Mouse (Mus musculus): Measurements from ENCODE around the gene Syne2. TPM values are rescaled to one million over a fixed set of nuclear protein-coding genes. Genes with fewer than 3 reads are reported as not detected.

Gene Syne2
- polyA plus RNA-seq, 1 experiment from 2014 or later: 97.5 TPM

- Histone ChIP-seq H3K27ac (ENCODE audit: low read depth, low read length) (no peak overlapping the region), H3K4me2 (replicated peaks; ENCODE audit: low read depth, low read length) (no peak overlapping the region), H3K4me3 (ENCODE audit: low read depth, low read length) (no peak overlapping the region), H3K4me1 (replicated peaks; ENCODE audit: control insufficient read depth, insufficient read depth, low read length) (no peaks in the 10 kb centered on the region), H3K27me3 (ENCODE audit: control insufficient read depth, insufficient read depth, low read length) (no peaks in the 10 kb centered on the region), H3K36me3 (ENCODE audit: control insufficient read depth, insufficient read depth, low read length) (0 out of 2 replicates have a peak, but pooled peaks cover 8% of the 10 kb centered on the region), H3K9me3 (ENCODE audit: control insufficient read depth, low read length) (no peaks in the 10 kb centered on the region), H3K9ac (ENCODE audit: low read depth, low read length) (no peak overlapping the region)
- WGBS: 96% methylated on average over 5 of the region's 5 CpGs
- ATAC-seq (ENCODE audit: low FRiP score) (no peak), DNase-seq (ENCODE audit: low spot score) (no peak)
Measured at GRCm38 (mm10) chr12:75891206-75891605, 73.3 kb downstream of the Syne2 start.

- Histone ChIP-seq H3K4me2 (replicated peaks; ENCODE audit: low read depth, low read length) (no peak overlapping the region), H3K9ac (ENCODE audit: low read depth, low read length) (no peak overlapping the region), H3K4me1 (replicated peaks; ENCODE audit: control insufficient read depth, insufficient read depth, low read length) (no peaks in the 10 kb centered on the region), H3K4me3 (ENCODE audit: low read depth, low read length) (no peak overlapping the region), H3K27ac (ENCODE audit: low read depth, low read length) (no peak overlapping the region), H3K36me3 (ENCODE audit: control insufficient read depth, insufficient read depth, low read length) (0 out of 2 replicates have a peak, but pooled peaks cover 5% of the 10 kb centered on the region), H3K27me3 (ENCODE audit: control insufficient read depth, insufficient read depth, low read length) (no peaks in the 10 kb centered on the region), H3K9me3 (ENCODE audit: control insufficient read depth, low read length) (no peaks in the 10 kb centered on the region)
- WGBS: 80% methylated on average over 5 of the region's 5 CpGs
- peak; percentile 36 for DNase-seq (ENCODE audit: low spot score)
- ATAC-seq (ENCODE audit: low FRiP score): no peak
Measured at GRCm38 (mm10) chr12:75893392-75893791, 75.5 kb downstream of the Syne2 start.

- Histone ChIP-seq H3K4me2 (replicated peaks; ENCODE audit: low read depth, low read length) (no peak overlapping the region), H3K4me1 (replicated peaks; ENCODE audit: control insufficient read depth, insufficient read depth, low read length) (no peaks in the 10 kb centered on the region), H3K36me3 (ENCODE audit: control insufficient read depth, insufficient read depth, low read length) (0 out of 2 replicates have a peak, but pooled peaks cover 5% of the 10 kb centered on the region), H3K27me3 (ENCODE audit: control insufficient read depth, insufficient read depth, low read length) (no peaks in the 10 kb centered on the region), H3K4me3 (ENCODE audit: low read depth, low read length) (no peak overlapping the region), H3K9ac (ENCODE audit: low read depth, low read length) (no peak overlapping the region), H3K27ac (ENCODE audit: low read depth, low read length) (no peak overlapping the region), H3K9me3 (ENCODE audit: control insufficient read depth, low read length) (no peaks in the 10 kb centered on the region)
- no peak for ATAC-seq (ENCODE audit: low FRiP score)
- WGBS: 75% methylated on average over 9 of the region's 9 CpGs
- peak; percentile 46 for DNase-seq (ENCODE audit: low spot score)
Measured at GRCm38 (mm10) chr12:75894316-75894997, 76.5 kb downstream of the Syne2 start.

- no peaks in the 10 kb centered on the region for H3K9me3 ChIP-seq (ENCODE audit: control insufficient read depth, low read length)
- H3K27me3 ChIP-seq (ENCODE audit: control insufficient read depth, insufficient read depth, low read length): no peaks in the 10 kb centered on the region
- 0 out of 2 replicates have a peak, but pooled peaks cover 5% of the 10 kb centered on the region for H3K36me3 ChIP-seq (ENCODE audit: control insufficient read depth, insufficient read depth, low read length)
- no peak overlapping the region for H3K9ac ChIP-seq (ENCODE audit: low read depth, low read length)
- H3K27ac ChIP-seq (ENCODE audit: low read depth, low read length): no peak overlapping the region
- WGBS: 59% methylated on average over 7 of the region's 7 CpGs
- no peak overlapping the region for H3K4me2 ChIP-seq (replicated peaks; ENCODE audit: low read depth, low read length)
- ATAC-seq (ENCODE audit: low FRiP score) (no peak), DNase-seq (ENCODE audit: low spot score) (no peak)
- no peaks in the 10 kb centered on the region for H3K4me1 ChIP-seq (replicated peaks; ENCODE audit: control insufficient read depth, insufficient read depth, low read length)
- H3K4me3 ChIP-seq (ENCODE audit: low read depth, low read length): no peak overlapping the region
Measured at GRCm38 (mm10) chr12:75894998-75895331, 77.0 kb downstream of the Syne2 start.

- peaks cover 2% of the 10 kb centered on the region; the same call in 1 of the 2 replicates for H3K36me3 ChIP-seq (ENCODE audit: control insufficient read depth, insufficient read depth, low read length)
- no peak for ATAC-seq (ENCODE audit: low FRiP score)
Measured at GRCm38 (mm10) chr12:75897793-75898192, 79.9 kb downstream of the Syne2 start.

GRCm38 (mm10) chr12:75901721-75902120 is 83.8 kb downstream of the Syne2 start:
- no peaks in the 10 kb centered on the region for H3K4me1 ChIP-seq (replicated peaks; ENCODE audit: control insufficient read depth, insufficient read depth, low read length)
- DNase-seq (ENCODE audit: low spot score) (no peak), ATAC-seq (ENCODE audit: low FRiP score) (no peak)
- no peak overlapping the region for H3K27ac ChIP-seq (ENCODE audit: low read depth, low read length)
- 93% methylated on average over 9 of the region's 9 CpGs for WGBS
- no peak overlapping the region for H3K4me2 ChIP-seq (replicated peaks; ENCODE audit: low read depth, low read length)
- H3K36me3 ChIP-seq (ENCODE audit: control insufficient read depth, insufficient read depth, low read length): peaks cover 2% of the 10 kb centered on the region; the same call in 1 of the 2 replicates
- no peaks in the 10 kb centered on the region for H3K9me3 ChIP-seq (ENCODE audit: control insufficient read depth, low read length)
- H3K27me3 ChIP-seq (ENCODE audit: control insufficient read depth, insufficient read depth, low read length): no peaks in the 10 kb centered on the region
- H3K4me3 ChIP-seq (ENCODE audit: low read depth, low read length): no peak overlapping the region
- H3K9ac ChIP-seq (ENCODE audit: low read depth, low read length): no peak overlapping the region

More at GRCm38 (mm10) chr12:75897793-75898192, 79.9 kb downstream of the Syne2 start:
- Histone ChIP-seq H3K4me2 (replicated peaks; ENCODE audit: low read depth, low read length) (no peak overlapping the region), H3K9me3 (ENCODE audit: control insufficient read depth, low read length) (no peaks in the 10 kb centered on the region), H3K9ac (ENCODE audit: low read depth, low read length) (no peak overlapping the region), H3K4me1 (replicated peaks; ENCODE audit: control insufficient read depth, insufficient read depth, low read length) (no peaks in the 10 kb centered on the region), H3K4me3 (ENCODE audit: low read depth, low read length) (no peak overlapping the region), H3K27me3 (ENCODE audit: control insufficient read depth, insufficient read depth, low read length) (no peaks in the 10 kb centered on the region), H3K27ac (ENCODE audit: low read depth, low read length) (no peak overlapping the region)
- 95% methylated on average over 7 of the region's 7 CpGs for WGBS
- DNase-seq (ENCODE audit: low spot score): no peak

- ATAC-seq (ENCODE audit: low FRiP score): no peak
Measured at GRCm38 (mm10) chr12:75904068-75904467, 86.1 kb downstream of the Syne2 start.

GRCm38 (mm10) chr12:75905304-75905703 is 87.4 kb downstream of the Syne2 start:
- no peak for DNase-seq (ENCODE audit: low spot score)
- ATAC-seq (ENCODE audit: low FRiP score): no peak
- peaks cover 5% of the 10 kb centered on the region for H3K36me3 ChIP-seq (ENCODE audit: control insufficient read depth, insufficient read depth, low read length)

More at GRCm38 (mm10) chr12:75904068-75904467, 86.1 kb downstream of the Syne2 start:
- Histone ChIP-seq H3K9me3 (ENCODE audit: control insufficient read depth, low read length) (no peaks in the 10 kb centered on the region), H3K27ac (ENCODE audit: low read depth, low read length) (no peak overlapping the region), H3K4me1 (replicated peaks; ENCODE audit: control insufficient read depth, insufficient read depth, low read length) (no peaks in the 10 kb centered on the region), H3K9ac (ENCODE audit: low read depth, low read length) (no peak overlapping the region), H3K36me3 (ENCODE audit: control insufficient read depth, insufficient read depth, low read length) (peaks cover 2% of the 10 kb centered on the region; the same call in 1 of the 2 replicates), H3K27me3 (ENCODE audit: control insufficient read depth, insufficient read depth, low read length) (no peaks in the 10 kb centered on the region), H3K4me3 (ENCODE audit: low read depth, low read length) (no peak overlapping the region), H3K4me2 (replicated peaks; ENCODE audit: low read depth, low read length) (no peak overlapping the region)
- WGBS: 96% methylated on average over 11 of the region's 11 CpGs
- DNase-seq (ENCODE audit: low spot score): no peak

GRCm38 (mm10) chr12:75908466-75908865 is 90.5 kb downstream of the Syne2 start:
- no peak overlapping the region for H3K4me2 ChIP-seq (replicated peaks; ENCODE audit: low read depth, low read length)
- H3K9ac ChIP-seq (ENCODE audit: low read depth, low read length): no peak overlapping the region
- H3K27me3 ChIP-seq (ENCODE audit: control insufficient read depth, insufficient read depth, low read length): no peaks in the 10 kb centered on the region
- no peak overlapping the region for H3K4me3 ChIP-seq (ENCODE audit: low read depth, low read length)
- H3K27ac ChIP-seq (ENCODE audit: low read depth, low read length): no peak overlapping the region
- DNase-seq (ENCODE audit: low spot score) (no peak), ATAC-seq (ENCODE audit: low FRiP score) (no peak)
- no peaks in the 10 kb centered on the region for H3K4me1 ChIP-seq (replicated peaks; ENCODE audit: control insufficient read depth, insufficient read depth, low read length)
- peaks cover 7% of the 10 kb centered on the region; the same call in 1 of the 2 replicates for H3K36me3 ChIP-seq (ENCODE audit: control insufficient read depth, insufficient read depth, low read length)
- 98% methylated on average over 3 of the region's 3 CpGs for WGBS
- no peaks in the 10 kb centered on the region for H3K9me3 ChIP-seq (ENCODE audit: control insufficient read depth, low read length)

More at GRCm38 (mm10) chr12:75905304-75905703, 87.4 kb downstream of the Syne2 start:
- Histone ChIP-seq H3K4me1 (replicated peaks; ENCODE audit: control insufficient read depth, insufficient read depth, low read length) (no peaks in the 10 kb centered on the region), H3K27ac (ENCODE audit: low read depth, low read length) (no peak overlapping the region), H3K9me3 (ENCODE audit: control insufficient read depth, low read length) (no peaks in the 10 kb centered on the region), H3K4me3 (ENCODE audit: low read depth, low read length) (no peak overlapping the region), H3K27me3 (ENCODE audit: control insufficient read depth, insufficient read depth, low read length) (no peaks in the 10 kb centered on the region), H3K9ac (ENCODE audit: low read depth, low read length) (no peak overlapping the region), H3K4me2 (replicated peaks; ENCODE audit: low read depth, low read length) (no peak overlapping the region)
- WGBS: 95% methylated on average over 7 of the region's 7 CpGs

All from hindbrain, embryonic 11.5 days (tissue).